8 mouse cellular contexts compared by ENCODE assay signal in genomic region chr3:65974232-65975058, GRCm38 (mm10). TPM values are rescaled to one million over a fixed set of nuclear protein-coding genes. Genes with fewer than 3 reads are reported as not detected.
A peak's percentile ranks its signal among the peaks of the same experiment; 100 is the strongest.
DNase-seq lines count a peak whose midpoint lies in the region; ATAC-seq and TF ChIP-seq lines count a peak whose summit lies in the region.

No protein-coding gene starts in this region.

- H3K27ac ChIP-seq in bone marrow macrophage, adult 2 months (ENCODE audit: insufficient read depth, low read depth, low read length): peak overlapping the region; percentile 97
- peak overlapping the region; percentile 99 for H3K27ac ChIP-seq in embryonic fibroblast, embryonic 13.5 days (ENCODE audit: insufficient read depth, low read length)
- peak overlapping the region; percentile 99 for H3K27ac ChIP-seq in heart, embryonic 11.5 days (ENCODE audit: low read depth, low read length)
- peak overlapping the region; percentile 96 for H3K27ac ChIP-seq in kidney, embryonic 16.5 days (ENCODE audit: low read length)
- peak overlapping the region; percentile 93 for H3K27ac ChIP-seq in liver, adult 2 months (replicated peaks; ENCODE audit: insufficient read depth, low read depth, low read length)

- TF ChIP-seq CTCF in bone marrow macrophage, adult 2 months (IDR thresholded peaks at IDR 0.05; ENCODE audit: low read depth, low read length): no peak
- no peak for TF ChIP-seq CTCF in embryonic fibroblast, embryonic 13.5 days (IDR thresholded peaks at IDR 0.05; ENCODE audit: borderline replicate concordance, insufficient read depth, low read length)
- TF ChIP-seq CTCF in liver, adult 2 months (IDR thresholded peaks at IDR 0.05; ENCODE audit: low read depth, low read length): no peak

- DNase-seq in A20 (ENCODE audit: low read depth, low spot score): peak; percentile 98
- peak; percentile 91 for DNase-seq in liver, adult 2 months (ENCODE audit: extremely low read depth, low read depth, low spot score)
- DNase-seq in splenic B cell, adult 2 months (ENCODE audit: low read depth, low spot score): peak; percentile 98

- TF ChIP-seq POLR2A in bone marrow macrophage, adult 2 months (IDR thresholded peaks at IDR 0.05; ENCODE audit: borderline replicate concordance, low read depth, low read length): no peak
- TF ChIP-seq POLR2A in embryonic fibroblast, embryonic 13.5 days (IDR thresholded peaks at IDR 0.05; ENCODE audit: low read depth, low read length): peak; percentile 78
- TF ChIP-seq POLR2A in liver, adult 2 months (IDR thresholded peaks at IDR 0.05; ENCODE audit: extremely low read depth, insufficient read depth, low read length): peak; percentile 79
- peak; percentile 78 for TF ChIP-seq POLR2A in myocyte (IDR thresholded peaks at IDR 0.05; ENCODE audit: insufficient read length, low read depth)

- no peaks in the 10 kb centered on the region for H3K9me3 ChIP-seq in heart, embryonic 11.5 days (replicated peaks; ENCODE audit: control insufficient read depth, low read length)
- H3K9me3 ChIP-seq in kidney, embryonic 16.5 days (ENCODE audit: low read length): no peaks in the 10 kb centered on the region

- ATAC-seq in heart, embryonic 11.5 days (replicated peaks; ENCODE audit: insufficient number of reproducible peaks, low FRiP score, low TSS enrichment): peak; percentile 98
- ATAC-seq in kidney, embryonic 16.5 days (ENCODE audit: low FRiP score, low TSS enrichment): peak; percentile 99

- WGBS in heart, embryonic 11.5 days (ENCODE audit: insufficient replicate concordance): under 1% methylated on average over 43 of the region's 43 CpGs
- 0% methylated on average over 43 of the region's 43 CpGs for WGBS in kidney, embryonic 16.5 days
- WGBS in liver, adult 2 months: under 1% methylated on average over 43 of the region's 43 CpGs

- peak overlapping the region; percentile 81 for H3K9ac ChIP-seq in heart, embryonic 11.5 days (ENCODE audit: low read depth, low read length)
- H3K9ac ChIP-seq in kidney, embryonic 16.5 days (replicated peaks; ENCODE audit: low read length): peak overlapping the region; percentile 73
- H3K9ac ChIP-seq in liver, adult 2 months (ENCODE audit: low read depth, low read length): peak overlapping the region; percentile 77

- H3K4me2 ChIP-seq in heart, embryonic 11.5 days: peak overlapping the region; percentile 68
- peak overlapping the region; percentile 61 for H3K4me2 ChIP-seq in kidney, embryonic 16.5 days (replicated peaks; ENCODE audit: low read depth, low read length)
- H3K4me2 ChIP-seq in myocyte (ENCODE audit: low read depth): peak overlapping the region; percentile 99

- peak overlapping the region; percentile 8 for H3ac ChIP-seq in myocyte (ENCODE audit: control insufficient read depth, insufficient read length)

- H3K4me3 ChIP-seq in bone marrow macrophage, adult 2 months (ENCODE audit: insufficient read depth, low read length): peak overlapping the region; percentile 91
- H3K4me3 ChIP-seq in embryonic fibroblast, embryonic 13.5 days (ENCODE audit: insufficient read depth, low read length): peak overlapping the region; percentile 71
- H3K4me3 ChIP-seq in heart, embryonic 11.5 days (ENCODE audit: low read depth, low read length): peak overlapping the region; percentile 62
- peak overlapping the region; percentile 54 for H3K4me3 ChIP-seq in kidney, embryonic 16.5 days (ENCODE audit: low read length)
- peak overlapping the region; percentile 61 for H3K4me3 ChIP-seq in liver, adult 2 months (ENCODE audit: insufficient read depth, low read depth, low read length)
- peak overlapping the region; percentile 46 for H3K4me3 ChIP-seq in myocyte

- H3K27me3 ChIP-seq in heart, embryonic 11.5 days (ENCODE audit: control insufficient read depth, insufficient read depth, low read length): no peaks in the 10 kb centered on the region
- H3K27me3 ChIP-seq in kidney, embryonic 16.5 days (ENCODE audit: insufficient read depth, low read length): no peaks in the 10 kb centered on the region
- no peaks in the 10 kb centered on the region for H3K27me3 ChIP-seq in liver, adult 2 months (ENCODE audit: control insufficient read depth, insufficient read depth, low read length)
- no peaks in the 10 kb centered on the region for H3K27me3 ChIP-seq in myocyte (ENCODE audit: control insufficient read depth, insufficient read depth, insufficient read length)
- no peaks in the 10 kb centered on the region for H3K27me3 ChIP-seq in splenic B cell, adult 2 months (ENCODE audit: control insufficient read depth, insufficient read depth, low read length, poor library complexity, severe bottlenecking)

- peaks cover 25% of the 10 kb centered on the region for H3K4me1 ChIP-seq in bone marrow macrophage, adult 2 months (ENCODE audit: control insufficient read depth, insufficient read depth, low read length)
- H3K4me1 ChIP-seq in embryonic fibroblast, embryonic 13.5 days (ENCODE audit: control insufficient read depth, insufficient read depth, low read length): no peaks in the 10 kb centered on the region
- peaks cover 10% of the 10 kb centered on the region; the same call in 1 of the 2 replicates for H3K4me1 ChIP-seq in heart, embryonic 11.5 days (ENCODE audit: control insufficient read depth, insufficient read depth, low read length)
- H3K4me1 ChIP-seq in kidney, embryonic 16.5 days (ENCODE audit: insufficient read depth, low read length): peaks cover 17% of the 10 kb centered on the region
- peaks cover 5% of the 10 kb centered on the region; the same call in 1 of the 2 replicates for H3K4me1 ChIP-seq in liver, adult 2 months (ENCODE audit: control insufficient read depth, insufficient read depth, low read length)

- no peaks in the 10 kb centered on the region for H3K79me2 ChIP-seq in liver, adult 2 months (ENCODE audit: control insufficient read depth, insufficient read depth, low read length)
- H3K79me2 ChIP-seq in myocyte (ENCODE audit: control insufficient read depth, insufficient read depth): no peaks in the 10 kb centered on the region

- H3K36me3 ChIP-seq in heart, embryonic 11.5 days (ENCODE audit: control insufficient read depth, insufficient read depth, low read length): no peaks in the 10 kb centered on the region
- H3K36me3 ChIP-seq in kidney, embryonic 16.5 days (ENCODE audit: insufficient read depth, low read length): no peaks in the 10 kb centered on the region
- no peaks in the 10 kb centered on the region for H3K36me3 ChIP-seq in liver, adult 2 months (ENCODE audit: control insufficient read depth, insufficient read depth, low read length)
- H3K36me3 ChIP-seq in myocyte (ENCODE audit: control insufficient read depth, insufficient read depth): no peaks in the 10 kb centered on the region
- no peaks in the 10 kb centered on the region for H3K36me3 ChIP-seq in splenic B cell, adult 2 months (ENCODE audit: control insufficient read depth, insufficient read depth, low read length, poor library complexity, severe bottlenecking)

TF ChIP-seq in myocyte, 11 proteins besides CTCF, POLR2A, EP300 and RAD21:
- TF ChIP-seq MAX (IDR thresholded peaks at IDR 0.05; ENCODE audit: low read depth): peak; percentile 63
- no peak for TF ChIP-seq E2F4 (IDR thresholded peaks at IDR 0.05; ENCODE audit: insufficient read depth)
- TF ChIP-seq TCF3 (IDR thresholded peaks at IDR 0.05; ENCODE audit: insufficient read length, low read depth): no peak
- TF ChIP-seq CEBPB (IDR thresholded peaks at IDR 0.05; ENCODE audit: insufficient read depth, poor library complexity, severe bottlenecking): no peak
- peak; percentile 60 for TF ChIP-seq SRF (IDR thresholded peaks at IDR 0.05; ENCODE audit: control insufficient read depth, insufficient read length, low read depth)
- TF ChIP-seq MYOG (IDR thresholded peaks at IDR 0.05; ENCODE audit: control insufficient read depth in 1 of 3, insufficient read depth in 1 of 3, insufficient read length in 2 of 3, low read depth in 2 of 3): no peak
- peak in 1 of 3 experiments; percentile 48 for TF ChIP-seq MYOD1 (IDR thresholded peaks at IDR 0.05; ENCODE audit: control insufficient read depth in 1 of 3, insufficient read length in 2 of 3, low read depth in 2 of 3)
- peak; percentile 81 for TF ChIP-seq POLR2AphosphoS2 (IDR thresholded peaks at IDR 0.05; ENCODE audit: insufficient read length, low read depth)
- peak; percentile 76 for TF ChIP-seq REST (IDR thresholded peaks at IDR 0.05; ENCODE audit: insufficient read depth, insufficient read length)
- peak; percentile 87 for TF ChIP-seq USF1 (IDR thresholded peaks at IDR 0.05; ENCODE audit: low read depth)
- no peak for TF ChIP-seq TCF12 (IDR thresholded peaks at IDR 0.05; ENCODE audit: insufficient read depth, poor library complexity, severe bottlenecking)
TF ChIP-seq in myocyte: peak in this region for 6.

RNA-seq across cellular contexts. Expression of gene Ccnl1, which starts 16.4 kb away (rescaled TPM):
- polyA plus RNA-seq in bone marrow macrophage, adult 2 months (2012; ENCODE audit: insufficient read depth, insufficient read length, missing spikeins): 226 and 264 TPM in 2 replicates
- polyA plus RNA-seq in embryonic fibroblast, embryonic 13.5 days (2011; ENCODE audit: insufficient read length, low read depth, missing spikeins): 94.5 and 115 TPM in 2 replicates
- polyA plus RNA-seq in heart, embryonic 11.5 days (2014; fragmentation: Nextera tagmentation; extraction: Ambion mirVana): 91.5 and 97.7 TPM in 2 replicates
- polyA plus RNA-seq in kidney, embryonic 16.5 days (2015; fragmentation: Nextera tagmentation; extraction: Ambion mirVana): 103 and 104 TPM in 2 replicates
- 49.5 and 55.5 TPM in 2 replicates for total RNA-seq in liver, adult 2 months (2014; rRNA removed)
- polyA plus RNA-seq in liver, adult 2 months (2012; rRNA removed): 14.0 and 20.0 TPM in 2 replicates
- 12.8 TPM for polyA plus RNA-seq in myocyte (2012; fragmentation: generic; extraction: Trizol)

Comparison
In these comparisons a context has a peak if more than half of its experiments do, and no peak if none do; other contexts are left out.
1. Peak in every context shown above with its lines: DNase-seq, ATAC-seq, H3K4me3 ChIP-seq and H3K27ac ChIP-seq.